Mouse (Mus musculus) E14TG2a.4 (cell line): ENCODE data around the gene Gm21860.
A peak's percentile ranks its signal among the peaks of the same experiment; 100 is the strongest.
"Not testable (repeated sequence)": the region's sequence is repeated elsewhere in the genome, so short reads cannot be mapped to it uniquely, and the experiment has no call there.

ENCODE experiments used
- H3K27me3 ChIP-seq: 2 replicates; pipeline ENCODE4 v1.6.1; 2014; ENCODE audit warnings: low read length, control low read depth; ENCODE audit not compliant: insufficient read depth
- H3K36me3 ChIP-seq: 2 replicates; pipeline ENCODE4 v1.6.1; 2014; ENCODE audit warnings: low read length, control low read depth; ENCODE audit not compliant: insufficient read depth
- H3K4me1 ChIP-seq: replicated peaks from 2 replicates; pipeline ENCODE4 v1.6.1; 2014; ENCODE audit warnings: low read depth, low read length, control low read depth
- H3K4me3 ChIP-seq: replicated peaks from 2 replicates; pipeline ENCODE4 v1.5.1; 2014; ENCODE audit warnings: mild to moderate bottlenecking, low read length
- H3K9me3 ChIP-seq: 2 replicates; pipeline ENCODE4 v1.6.1; 2014; ENCODE audit warnings: low read length, control low read depth

Gene Gm21860

DNA sequence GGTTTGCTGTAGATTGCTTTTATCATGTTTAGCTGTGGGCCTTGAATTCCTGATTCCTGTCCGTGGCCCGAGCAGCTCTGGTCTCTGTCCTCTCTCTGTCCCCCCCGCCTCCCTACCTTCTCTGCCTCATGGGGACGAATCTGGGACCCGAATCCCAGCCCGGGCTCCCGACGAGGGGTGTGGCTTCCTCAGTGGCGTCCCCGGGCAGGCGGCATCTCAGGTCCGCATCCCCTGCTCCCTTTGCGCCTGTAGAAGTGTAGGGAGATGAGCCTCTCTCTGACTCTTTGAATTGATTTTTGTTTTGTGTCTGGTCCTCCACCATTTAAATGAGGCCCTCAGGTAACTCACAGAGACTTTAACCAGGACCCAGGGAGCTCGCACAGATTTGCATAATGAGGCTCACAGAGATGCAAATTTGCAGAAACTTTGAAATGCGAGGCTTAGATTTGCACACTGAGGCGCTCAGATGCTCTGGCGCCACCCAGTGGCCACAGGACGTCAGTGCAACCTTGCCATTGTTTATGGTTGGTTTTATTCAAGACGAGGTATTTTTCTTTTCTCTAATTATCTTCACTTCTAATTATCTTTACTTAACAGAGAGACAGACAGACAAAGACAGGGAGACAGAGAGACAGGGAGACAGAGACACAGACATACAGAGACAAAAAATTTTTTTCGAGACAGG, 23.6 kb downstream of the Gm21860 start:
- not testable (repeated sequence) for H3K4me1 ChIP-seq, H3K4me3 ChIP-seq, H3K27me3 ChIP-seq
- peaks cover 74% of the 10 kb centered on the region for H3K9me3 ChIP-seq
- peaks cover 49% of the 10 kb centered on the region for H3K36me3 ChIP-seq

DNA sequence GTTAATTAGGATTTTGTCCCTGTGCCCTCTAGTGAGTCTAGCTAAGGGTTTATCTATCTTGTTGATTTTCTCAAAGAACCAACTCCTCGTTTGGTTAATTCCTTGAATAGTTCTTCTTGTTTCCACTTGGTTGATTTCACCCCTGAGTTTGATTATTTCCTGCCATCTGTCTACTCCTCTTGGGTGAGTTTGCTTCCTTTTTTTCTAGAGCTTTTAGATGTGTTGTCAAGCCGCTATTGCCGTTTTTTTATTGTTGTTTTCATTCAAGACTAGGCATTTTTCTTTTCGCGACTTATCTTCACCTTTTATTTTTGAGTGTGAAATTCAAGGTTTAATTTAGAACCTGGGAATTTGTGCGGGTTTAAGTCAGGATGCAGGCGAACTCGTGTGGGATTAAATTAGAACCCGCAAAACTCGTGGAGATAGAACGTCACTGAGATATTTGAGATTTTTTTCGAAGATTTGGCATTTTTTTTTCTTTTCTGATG, 24.8 kb downstream of the Gm21860 start:
- H3K36me3 ChIP-seq, result peaks cover 52% of the 10 kb centered on the region
- peaks cover 74% of the 10 kb centered on the region for H3K9me3 ChIP-seq
- H3K4me3 ChIP-seq, H3K4me1 ChIP-seq, H3K27me3 ChIP-seq: not testable (repeated sequence)

DNA sequence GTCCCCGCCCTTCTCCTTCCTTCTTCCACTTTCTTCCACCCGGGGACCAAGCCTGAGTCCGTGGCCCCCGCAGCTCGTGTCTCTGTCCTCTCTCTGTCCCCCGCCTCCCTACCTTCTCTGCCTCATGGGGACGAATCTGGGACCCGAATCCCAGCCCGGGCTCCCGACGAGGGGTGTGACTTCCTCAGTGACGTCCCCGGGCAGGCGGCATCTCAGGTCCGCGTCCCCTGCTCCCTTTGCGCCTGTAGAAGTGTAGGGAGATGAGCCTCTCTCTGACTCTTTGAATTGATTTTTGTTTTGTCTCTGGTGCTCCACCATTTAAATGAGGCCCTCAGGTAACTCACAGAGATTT, 25.7 kb downstream of the Gm21860 start:
- Histone ChIP-seq H3K36me3 (peaks cover 49% of the 10 kb centered on the region), H3K9me3 (peaks cover 72% of the 10 kb centered on the region)
- not testable (repeated sequence) for H3K4me1 ChIP-seq, H3K4me3 ChIP-seq, H3K27me3 ChIP-seq

DNA sequence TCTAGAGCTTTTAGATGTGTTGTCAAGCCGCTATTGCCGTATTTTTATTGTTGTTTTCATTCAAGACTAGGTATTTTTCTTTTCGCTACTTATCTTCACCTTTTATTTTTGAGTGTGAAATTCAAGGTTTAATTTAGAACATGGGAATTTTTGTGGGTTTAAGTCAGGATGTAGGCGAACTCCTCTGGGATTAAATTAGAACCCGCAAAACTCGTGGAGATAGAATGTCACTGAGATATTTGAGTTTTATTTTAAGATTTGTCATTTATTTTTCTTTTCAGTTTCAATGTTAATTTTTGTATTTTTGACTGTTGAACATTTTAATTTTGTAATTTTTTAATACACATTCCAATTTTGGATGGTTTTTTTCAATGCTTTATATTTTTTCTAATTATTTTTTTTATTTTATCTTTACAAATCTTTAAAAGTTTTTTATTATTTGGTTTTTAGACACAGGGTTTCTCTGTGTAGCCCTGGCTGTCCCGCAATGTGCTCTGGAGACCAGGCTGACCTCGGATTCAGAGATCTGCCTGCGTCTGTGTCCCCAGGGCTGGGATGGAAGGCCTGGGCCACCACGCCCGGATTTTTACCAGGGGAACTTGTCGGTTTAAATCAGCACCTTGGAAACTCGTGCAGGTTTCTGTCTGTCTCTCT, 26.2 kb downstream of the Gm21860 start:
- not testable (repeated sequence) for H3K4me1 ChIP-seq, H3K4me3 ChIP-seq, H3K27me3 ChIP-seq
- Histone ChIP-seq H3K36me3 (peaks cover 51% of the 10 kb centered on the region), H3K9me3 (peaks cover 73% of the 10 kb centered on the region)

DNA sequence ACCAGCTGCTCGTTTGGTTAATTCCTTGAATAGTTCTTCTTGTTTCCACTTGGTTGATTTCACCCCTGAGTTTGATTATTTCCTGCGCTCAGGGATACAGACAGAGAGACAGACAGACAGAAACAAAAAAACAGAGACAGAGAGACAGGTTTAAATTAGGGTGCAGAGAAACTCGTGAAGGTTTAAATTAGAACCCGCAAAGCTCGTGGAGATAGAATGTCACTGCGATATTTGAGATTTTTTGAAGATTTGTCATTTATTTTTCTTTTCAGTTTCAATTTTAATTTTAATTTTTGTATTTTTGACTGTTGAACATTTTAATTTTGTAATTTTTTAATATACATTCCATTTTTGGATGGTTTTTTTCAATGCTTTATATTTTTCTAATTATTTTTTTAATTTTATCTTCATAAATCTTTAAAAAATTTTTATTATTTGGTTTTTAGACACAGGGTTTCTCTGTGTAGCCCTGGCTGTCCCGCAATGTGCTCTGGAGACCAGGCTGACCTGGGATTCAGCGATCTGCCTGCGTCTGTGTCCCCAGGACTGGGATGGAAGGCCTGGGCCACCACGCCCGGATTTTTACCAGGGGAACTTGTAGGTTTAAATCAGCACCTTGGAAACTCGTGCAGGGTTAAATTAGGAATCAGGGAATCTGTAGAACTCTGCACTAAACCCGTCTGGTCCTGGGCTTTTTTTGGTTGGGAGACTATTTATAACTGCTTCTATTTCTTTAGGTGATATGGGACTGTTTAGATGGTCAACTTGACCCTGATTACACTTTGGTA, 27.3 kb downstream of the Gm21860 start:
- H3K9me3 ChIP-seq, result peaks cover 71% of the 10 kb centered on the region
- H3K4me3 ChIP-seq, result peak overlapping the region; percentile 20; the same call in 1 of the 2 replicates
- not testable (repeated sequence) for H3K4me1 ChIP-seq, H3K27me3 ChIP-seq
- peaks cover 51% of the 10 kb centered on the region for H3K36me3 ChIP-seq

DNA sequence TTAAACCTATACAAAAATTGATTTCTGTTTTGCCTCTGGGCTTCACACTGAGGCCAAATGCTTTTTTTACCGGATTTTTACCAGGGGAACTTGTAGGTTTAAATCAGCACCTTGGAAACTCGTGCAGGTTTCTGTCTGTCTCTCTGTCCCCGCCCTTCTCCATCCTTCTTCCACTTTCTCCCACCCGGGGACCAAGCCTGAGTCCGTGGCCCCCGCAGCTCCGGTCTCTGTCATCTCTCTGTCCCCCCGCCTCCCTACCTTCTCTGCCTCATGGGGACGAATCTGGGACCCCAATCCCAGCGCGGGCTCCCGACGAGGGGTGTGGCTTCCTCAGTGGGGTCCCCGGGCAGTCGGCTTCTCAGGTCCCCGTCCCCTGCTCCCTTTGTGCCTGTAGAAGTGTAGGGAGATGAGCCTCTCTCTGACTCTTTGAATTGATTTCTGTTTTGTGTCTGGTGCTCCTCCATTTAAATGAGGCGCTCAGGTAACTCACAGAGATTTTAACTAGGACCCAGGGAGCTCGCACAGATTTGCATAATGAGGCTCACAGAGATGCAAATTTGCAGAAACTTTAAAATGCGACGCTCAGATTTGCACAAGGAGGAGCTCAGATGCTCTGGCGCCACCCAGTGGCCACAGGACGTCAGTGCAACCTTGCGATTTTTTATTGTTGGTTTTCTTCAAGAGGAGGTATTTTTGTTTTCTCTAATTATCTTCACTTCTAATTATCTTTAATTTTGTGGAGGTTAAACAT, 28.7 kb downstream of the Gm21860 start:
- not testable (repeated sequence) for H3K4me1 ChIP-seq, H3K27me3 ChIP-seq
- Histone ChIP-seq H3K9me3 (peaks cover 61% of the 10 kb centered on the region), H3K36me3 (peaks cover 45% of the 10 kb centered on the region), H3K4me3 (peak overlapping the region; percentile 0; the same call in 1 of the 2 replicates)

DNA sequence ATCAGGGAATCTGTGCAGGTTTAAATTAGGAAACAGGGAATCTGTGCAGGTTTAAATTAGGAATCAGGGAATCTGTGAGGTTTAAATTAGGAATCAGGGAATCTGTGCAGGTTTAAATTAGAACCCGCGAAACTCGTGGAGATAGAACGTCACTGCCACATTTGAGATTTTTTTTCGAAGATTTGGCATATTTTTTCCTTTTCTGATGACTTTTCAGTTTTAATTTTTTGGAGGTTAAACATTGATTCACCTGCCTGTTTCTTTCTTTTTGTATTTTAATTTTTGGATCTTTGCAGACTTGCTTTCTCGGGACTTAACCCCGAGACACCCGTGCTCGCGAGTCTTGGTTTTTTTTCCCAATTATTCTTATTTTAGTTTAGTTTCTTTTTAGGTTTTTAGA, 29.5 kb downstream of the Gm21860 start:
- H3K36me3 ChIP-seq, result peaks cover 45% of the 10 kb centered on the region
- not testable (repeated sequence) for H3K27me3 ChIP-seq, H3K4me1 ChIP-seq, H3K4me3 ChIP-seq
- peaks cover 62% of the 10 kb centered on the region for H3K9me3 ChIP-seq

DNA sequence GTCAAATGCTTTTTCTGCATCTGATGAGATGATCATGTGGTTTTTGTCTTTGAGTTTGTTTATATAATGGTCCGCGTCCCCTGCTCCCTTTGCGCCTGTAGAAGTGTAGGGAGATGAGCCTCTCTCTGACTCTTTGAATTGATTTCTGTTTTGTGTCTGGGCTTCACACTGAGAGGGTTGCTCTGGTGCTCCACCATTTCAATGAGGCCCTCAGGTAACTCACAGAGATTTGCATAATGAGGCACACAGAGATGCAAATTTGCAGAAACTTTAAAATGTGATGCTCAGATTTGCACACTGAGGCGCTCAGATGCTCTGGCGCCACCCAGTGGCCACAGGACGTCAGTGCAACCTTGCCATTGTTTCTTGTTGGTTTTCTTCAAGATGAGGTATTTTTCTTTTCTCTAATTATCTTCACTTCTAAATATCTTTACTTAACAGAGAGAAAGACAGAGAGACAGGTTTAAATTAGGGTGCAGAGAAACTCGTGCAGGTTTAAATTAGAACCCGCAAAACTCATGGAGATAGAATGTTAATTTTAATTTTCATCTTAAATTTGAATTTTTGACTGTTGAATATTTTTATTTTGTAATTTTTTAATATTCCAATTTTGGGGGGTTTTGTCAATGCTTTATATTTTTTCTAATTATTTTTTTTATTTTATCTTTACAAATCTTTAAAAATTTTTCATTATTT, 30.5 kb downstream of the Gm21860 start:
- H3K27me3 ChIP-seq, H3K4me1 ChIP-seq, H3K4me3 ChIP-seq: not testable (repeated sequence)
- peaks cover 47% of the 10 kb centered on the region for H3K36me3 ChIP-seq
- H3K9me3 ChIP-seq, result peaks cover 67% of the 10 kb centered on the region

DNA sequence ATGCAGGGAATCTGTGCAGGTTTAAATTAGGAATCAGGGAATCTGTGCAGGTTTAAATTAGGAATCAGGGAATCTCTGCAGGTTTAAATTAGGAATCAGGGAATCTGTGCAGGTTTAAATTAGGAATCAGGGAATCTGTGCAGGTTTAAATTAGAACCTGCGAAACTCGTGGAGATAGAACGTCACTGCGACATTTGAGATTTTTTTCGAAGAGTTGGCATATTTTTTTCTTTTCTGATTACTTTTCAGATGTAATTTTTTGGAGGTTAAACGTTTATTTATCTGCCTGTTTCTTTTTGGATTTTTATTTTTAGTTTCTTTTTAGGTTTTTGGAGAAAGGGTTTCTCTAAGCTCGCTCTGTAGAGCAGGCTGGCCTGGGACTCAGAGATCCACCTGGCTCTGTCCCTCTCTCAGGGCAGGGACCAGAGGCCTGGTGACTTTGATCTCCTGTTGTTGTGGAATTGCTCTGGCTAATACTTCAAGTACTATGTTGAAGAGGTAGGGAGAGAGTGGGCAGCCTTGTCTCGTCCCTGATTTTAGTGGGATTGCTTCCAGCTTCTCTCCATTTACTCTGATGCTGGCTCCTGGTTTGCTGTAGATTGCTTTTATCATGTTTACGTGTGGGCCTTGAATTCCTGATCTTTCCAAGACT, 31.2 kb downstream of the Gm21860 start:
- not testable (repeated sequence) for H3K4me1 ChIP-seq, H3K27me3 ChIP-seq, H3K4me3 ChIP-seq
- Histone ChIP-seq H3K9me3 (peaks cover 64% of the 10 kb centered on the region), H3K36me3 (peaks cover 46% of the 10 kb centered on the region)

DNA sequence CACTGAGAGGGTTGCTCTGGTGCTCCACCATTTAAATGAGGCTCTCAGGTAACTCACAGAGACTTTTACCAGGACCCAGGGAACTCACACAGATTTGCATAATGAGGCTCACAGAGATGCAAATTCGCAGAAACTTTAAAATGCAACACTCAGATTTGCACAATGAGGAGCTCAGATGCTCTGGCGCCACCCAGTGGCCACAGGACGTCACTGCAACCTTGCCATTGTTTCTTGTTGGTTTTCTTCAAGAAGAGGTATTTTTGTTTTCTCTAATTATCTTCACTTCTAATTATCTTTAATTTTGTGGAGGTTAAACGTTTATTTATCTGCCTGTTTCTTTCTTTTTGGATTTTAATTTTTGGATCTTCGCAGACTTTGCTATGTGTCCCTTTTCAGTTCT, 34.1 kb downstream of the Gm21860 start:
- not testable (repeated sequence) for H3K4me3 ChIP-seq, H3K4me1 ChIP-seq, H3K27me3 ChIP-seq
- H3K9me3 ChIP-seq, result peaks cover 46% of the 10 kb centered on the region
- H3K36me3 ChIP-seq, result peaks cover 34% of the 10 kb centered on the region

DNA sequence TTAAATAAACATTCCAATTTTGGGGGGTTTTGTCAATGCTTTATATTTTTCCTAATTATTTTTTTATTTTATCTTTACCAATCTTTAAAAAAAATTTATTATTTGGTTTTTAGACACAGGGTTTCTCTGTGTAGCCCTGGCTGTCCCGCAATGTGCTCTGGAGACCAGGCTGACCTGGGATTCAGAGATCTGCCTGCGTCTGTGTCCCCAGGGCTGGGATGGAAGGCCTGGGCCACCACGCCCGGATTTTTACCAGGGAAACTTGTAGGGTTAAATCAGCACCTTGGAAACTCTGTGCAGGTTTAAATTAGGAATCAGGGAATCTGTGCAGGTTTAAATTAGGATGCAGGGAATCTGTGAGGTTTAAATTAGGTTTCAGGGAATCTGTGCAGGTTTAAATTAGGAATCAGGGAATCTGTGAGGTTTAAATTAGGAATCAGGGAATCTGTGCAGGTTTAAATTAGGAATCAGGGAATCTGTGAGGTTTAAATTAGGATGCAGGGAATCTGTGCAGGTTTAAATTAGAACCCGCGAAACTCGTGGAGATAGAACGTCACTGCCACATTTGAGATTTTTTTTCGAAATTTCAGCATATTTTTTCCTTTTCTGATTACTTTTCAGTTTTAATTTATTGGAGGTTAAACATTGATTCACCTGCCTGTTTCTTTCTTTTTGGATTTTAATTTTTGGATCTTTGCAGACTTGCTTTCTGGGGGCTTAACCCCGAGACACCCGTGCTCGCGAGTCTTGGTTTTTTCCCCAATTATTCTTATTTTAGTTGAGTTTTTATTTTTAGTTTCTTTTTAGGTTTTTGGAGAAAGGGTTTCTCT, 35.0 kb downstream of the Gm21860 start:
- H3K27me3 ChIP-seq, H3K4me1 ChIP-seq: not testable (repeated sequence)
- peaks cover 27% of the 10 kb centered on the region for H3K36me3 ChIP-seq
- H3K4me3 ChIP-seq, result 0 out of 2 replicates have a peak overlapping the region, but pooled peaks have one; percentile 2
- H3K9me3 ChIP-seq, result peaks cover 37% of the 10 kb centered on the region
